Mouse (Mus musculus) kidney, adult 11 months (tissue): ENCODE results near the gene Glt6d1.

ENCODE experiments used
- DNase-seq: peaks from one replicate; pipeline ENCODE4 v3.0.0; 2022

Gene Glt6d1

GRCm38 (mm10) chr2:25789092-25789491 is 26.6 kb downstream of the Glt6d1 start:
- no peak for DNase-seq

- DNase-seq: no peak
Measured at GRCm38 (mm10) chr2:25785573-25786322, 29.9 kb downstream of the Glt6d1 start.

GRCm38 (mm10) chr2:25781957-25782356 is 33.7 kb downstream of the Glt6d1 start, which contains the start of gene Gm13539:
Gene Gm13539 (plus strand): TSS chr2:25782257.
- no peak for DNase-seq

GRCm38 (mm10) chr2:25780921-25781320 is 34.7 kb downstream of the Glt6d1 start:
- DNase-seq: no peak

- no peak for DNase-seq
Measured at GRCm38 (mm10) chr2:25779076-25779475, 36.6 kb downstream of the Glt6d1 start.

- no peak for DNase-seq
Measured at GRCm38 (mm10) chr2:25776717-25777116, 38.9 kb downstream of the Glt6d1 start, which contains the start of gene Lcn11. Gene Lcn11 (plus strand): TSS chr2:25777017.

GRCm38 (mm10) chr2:25775991-25776390 is 39.7 kb downstream of the Glt6d1 start:
- DNase-seq: no peak

GRCm38 (mm10) chr2:25774640-25775039 is 41.0 kb downstream of the Glt6d1 start:
- DNase-seq: no peak

- no peak for DNase-seq
Measured at GRCm38 (mm10) chr2:25773507-25773906, 42.1 kb downstream of the Glt6d1 start.

- no peak for DNase-seq
Measured at GRCm38 (mm10) chr2:25767764-25768163, 47.9 kb downstream of the Glt6d1 start.

GRCm38 (mm10) chr2:25765269-25765668 is 50.4 kb downstream of the Glt6d1 start, which contains the start of gene Lcn3:
Gene Lcn3 (plus strand): TSS chr2:25765569.
- no peak for DNase-seq

- DNase-seq: no peak
Measured at GRCm38 (mm10) chr2:25758064-25758625, 57.5 kb downstream of the Glt6d1 start.

- peak; percentile 13 for DNase-seq
Measured at GRCm38 (mm10) chr2:25754201-25754600, 61.4 kb downstream of the Glt6d1 start.
